Mouse (Mus musculus) spleen, postnatal 36 days (tissue): Measurements from ENCODE around the gene Wwp2.

Experiments
- DNase-seq, 2 experiments: peaks; one replicate each; pipeline ENCODE4 v3.0.0; 2022; ENCODE audit warnings: low spot score in 2 of 2, mixed read lengths in 1 of 2

The Wwp2 gene

GRCm38 (mm10) chr8:107435421-107435961 is 674 bp upstream of the Wwp2 start:
- no peak for DNase-seq

- peak; percentile 42 to 74 for DNase-seq
These were observed 766 bp downstream of the Wwp2 start for GRCm38 (mm10) chr8:107436841-107437421.

GRCm38 (mm10) chr8:107437711-107438110 is 1.5 kb downstream of the Wwp2 start:
- DNase-seq = no peak

GRCm38 (mm10) chr8:107439880-107440625 is 3.9 kb downstream of the Wwp2 start:
- DNase-seq = peak; percentile 21 to 39

GRCm38 (mm10) chr8:107444626-107445025 is 8.5 kb downstream of the Wwp2 start:
- no peak for DNase-seq

- no peak for DNase-seq
These were observed 11.5 kb downstream of the Wwp2 start for GRCm38 (mm10) chr8:107447713-107448112.

GRCm38 (mm10) chr8:107448382-107448889 is 12.3 kb downstream of the Wwp2 start:
- no peak for DNase-seq

- no peak for DNase-seq
These were observed 13.0 kb downstream of the Wwp2 start for GRCm38 (mm10) chr8:107449130-107449529.

GRCm38 (mm10) chr8:107449655-107450054 is 13.5 kb downstream of the Wwp2 start:
- no peak for DNase-seq

GRCm38 (mm10) chr8:107451414-107452066 is 15.4 kb downstream of the Wwp2 start:
- DNase-seq = no peak

GRCm38 (mm10) chr8:107453386-107453785 is 17.2 kb downstream of the Wwp2 start:
- no peak for DNase-seq

- peak; percentile 30 to 44 for DNase-seq
These were observed 19.1 kb downstream of the Wwp2 start for GRCm38 (mm10) chr8:107455268-107455667.

GRCm38 (mm10) chr8:107457725-107458124 is 21.6 kb downstream of the Wwp2 start:
- DNase-seq = no peak

- no peak for DNase-seq
These were observed 22.1 kb downstream of the Wwp2 start for GRCm38 (mm10) chr8:107458281-107458680.

GRCm38 (mm10) chr8:107462423-107462822 is 26.3 kb downstream of the Wwp2 start:
- no peak for DNase-seq

- DNase-seq = no peak
These were observed 29.3 kb downstream of the Wwp2 start for GRCm38 (mm10) chr8:107465332-107465990.

GRCm38 (mm10) chr8:107466642-107467041 is 30.5 kb downstream of the Wwp2 start:
- no peak for DNase-seq

- DNase-seq = no peak
These were observed 32.7 kb downstream of the Wwp2 start for GRCm38 (mm10) chr8:107468811-107469302.

GRCm38 (mm10) chr8:107470302-107470701 is 34.1 kb downstream of the Wwp2 start:
- no peak for DNase-seq

- no peak for DNase-seq
These were observed 36.4 kb downstream of the Wwp2 start for GRCm38 (mm10) chr8:107472403-107473100.

- no peak for DNase-seq
These were observed 37.2 kb downstream of the Wwp2 start for GRCm38 (mm10) chr8:107473369-107473768.
